Mouse (Mus musculus): Measurements from ENCODE around the gene Lamtor1.

GRCm38 (mm10) chr7:101908367-101908766, 2.7 kb downstream of the Lamtor1 start:
- TF ChIP-seq CTCF (IDR thresholded peaks at IDR 0.05; ENCODE audit: extremely low read depth, insufficient read depth, insufficient read length, insufficient replicate concordance) (no peak), POLR2A (IDR thresholded peaks at IDR 0.05; ENCODE audit: low read depth, low read length) (no peak)

Data from spleen, adult 2 months (tissue).